Mouse (Mus musculus) heart, embryonic 16.5 days (tissue): ENCODE data around the gene Rbm20. TPM values are rescaled to one million over a fixed set of nuclear protein-coding genes. Genes with fewer than 3 reads are reported as not detected.
A peak's percentile ranks its signal among the peaks of the same experiment; 100 is the strongest.

Experiments
- ATAC-seq: fragments of 200-750 bp; cut with Nextera tagmentation; replicated peaks from 2 replicates; pipeline ENCODE4 v1.8.0; 2017; ENCODE audit warnings: moderate number of reproducible peaks; ENCODE audit not compliant: insufficient read depth, low FRiP score; ENCODE audit errors: extremely low read depth
- H3K27ac ChIP-seq: fragments of 300-500 bp; sonication (generic); 2 replicates; pipeline ENCODE4 v1.5.1; 2014; ENCODE audit warnings: mild to moderate bottlenecking, low read length, control low read depth, moderate library complexity
- H3K27me3 ChIP-seq: fragments of 300-500 bp; sonication (generic); 2 replicates; pipeline ENCODE4 v1.6.1; 2014; ENCODE audit warnings: low read length, mixed read lengths; ENCODE audit not compliant: control insufficient read depth, insufficient read depth
- H3K36me3 ChIP-seq: fragments of 300-500 bp; sonication (generic); 2 replicates; pipeline ENCODE4 v1.6.1; 2014; ENCODE audit not compliant: control insufficient read depth, insufficient read depth
- H3K4me1 ChIP-seq: fragments of 300-500 bp; sonication (generic); 2 replicates; pipeline ENCODE4 v1.6.1; 2014; ENCODE audit warnings: low read length, mixed read lengths; ENCODE audit not compliant: control insufficient read depth, insufficient read depth
- H3K4me2 ChIP-seq: fragments of 300-500 bp; sonication (generic); 2 replicates; pipeline ENCODE4 v1.6.1; 2014; ENCODE audit warnings: low read depth, mild to moderate bottlenecking, control low read depth, low read length
- H3K4me3 ChIP-seq: fragments of 300-500 bp; sonication (generic); 2 replicates; pipeline ENCODE4 v1.5.1; 2014; ENCODE audit warnings: mild to moderate bottlenecking, control low read depth, low read length
- H3K9ac ChIP-seq: fragments of 300-500 bp; sonication (generic); 2 replicates; pipeline ENCODE4 v1.6.1; 2014; ENCODE audit warnings: low read length, control low read depth
- H3K9me3 ChIP-seq: fragments of 300-500 bp; sonication (generic); replicated peaks from 2 replicates; pipeline ENCODE4 v1.6.1; 2016; ENCODE audit warnings: low read length; ENCODE audit not compliant: control insufficient read depth
- WGBS: fragments of 180-500 bp; shearing (Covaris S2); extraction: QIAGEN DNeasy Blood & Tissue Kit; methylation state at CpG from one replicate; pipeline ENCODE4 v1.1.7; 2014; 5-methylcytosine and 5-hydroxymethylcytosine counted together
- polyA plus RNA-seq: library from polyadenylated mRNA; unstranded; fragments of >200 nt; fragmentation: Nextera tagmentation; extraction: Ambion mirVana; gene quantifications from 2 replicates; pipeline ENCODE4 v1.2.1, GENCODE M21; 2015

Rbm20 gene
- polyA plus RNA-seq, 1 experiment from 2014 or later, result 48.1 TPM

- no peaks in the 10 kb centered on the region for H3K9me3 ChIP-seq
- ATAC-seq, result peak; percentile 49; the same call in 1 of the 2 replicates
- H3K4me3 ChIP-seq, result peak overlapping the region; percentile 47
- peak overlapping the region; percentile 59 for H3K27ac ChIP-seq
- WGBS, result 12% methylated on average over 27 of the region's 29 CpGs
- no peaks in the 10 kb centered on the region for H3K36me3 ChIP-seq
- peaks cover 43% of the 10 kb centered on the region for H3K4me1 ChIP-seq
- H3K27me3 ChIP-seq, result no peaks in the 10 kb centered on the region
- H3K4me2 ChIP-seq, result peak overlapping the region; percentile 70
- H3K9ac ChIP-seq, result peak overlapping the region; percentile 68
Observed at GRCm38 (mm10) chr19:53704895-53705823, 28.1 kb downstream of the Rbm20 start.

GRCm38 (mm10) chr19:53708401-53708800, 31.3 kb downstream of the Rbm20 start:
- ATAC-seq, result peak; percentile 39
- Histone ChIP-seq H3K9me3 (no peaks in the 10 kb centered on the region), H3K4me3 (no peak overlapping the region), H3K27me3 (no peaks in the 10 kb centered on the region), H3K36me3 (no peaks in the 10 kb centered on the region), H3K9ac (peak overlapping the region; percentile 19; the same call in 1 of the 2 replicates), H3K27ac (peak overlapping the region; percentile 83), H3K4me2 (peak overlapping the region; percentile 43), H3K4me1 (peaks cover 64% of the 10 kb centered on the region)
- 24% methylated on average over 11 of the region's 11 CpGs for WGBS

GRCm38 (mm10) chr19:53710861-53711260, 33.8 kb downstream of the Rbm20 start:
- Histone ChIP-seq H3K4me2 (peak overlapping the region; percentile 0; the same call in 1 of the 2 replicates), H3K27me3 (no peaks in the 10 kb centered on the region), H3K4me3 (no peak overlapping the region), H3K27ac (peak overlapping the region; percentile 95), H3K36me3 (peaks cover 3% of the 10 kb centered on the region; the same call in 1 of the 2 replicates), H3K4me1 (peaks cover 64% of the 10 kb centered on the region), H3K9ac (peak overlapping the region; percentile 0; the same call in 1 of the 2 replicates), H3K9me3 (peaks cover 5% of the 10 kb centered on the region; the same call in 1 of the 2 replicates)
- ATAC-seq, result peak; percentile 70
- 20% methylated on average over 4 of the region's 4 CpGs for WGBS

- H3K4me2 ChIP-seq, result peak overlapping the region; percentile 0; the same call in 1 of the 2 replicates
- no peak for ATAC-seq
- peak overlapping the region; percentile 56 for H3K9ac ChIP-seq
- H3K27ac ChIP-seq, result peak overlapping the region; percentile 95
- peaks cover 3% of the 10 kb centered on the region; the same call in 1 of the 2 replicates for H3K36me3 ChIP-seq
- peaks cover 64% of the 10 kb centered on the region for H3K4me1 ChIP-seq
- no peak overlapping the region for H3K4me3 ChIP-seq
- H3K27me3 ChIP-seq, result no peaks in the 10 kb centered on the region
- WGBS, result 16% methylated on average over 8 of the region's 8 CpGs
- H3K9me3 ChIP-seq, result peaks cover 5% of the 10 kb centered on the region; the same call in 1 of the 2 replicates
Observed at GRCm38 (mm10) chr19:53711261-53711890, 34.3 kb downstream of the Rbm20 start.

GRCm38 (mm10) chr19:53712297-53713025, 35.4 kb downstream of the Rbm20 start:
- no peak for ATAC-seq
- Histone ChIP-seq H3K4me3 (no peak overlapping the region), H3K9ac (peak overlapping the region; percentile 64; the same call in 1 of the 2 replicates), H3K4me1 (peaks cover 67% of the 10 kb centered on the region), H3K9me3 (peaks cover 5% of the 10 kb centered on the region; the same call in 1 of the 2 replicates), H3K27me3 (no peaks in the 10 kb centered on the region), H3K4me2 (peak overlapping the region; percentile 13), H3K36me3 (peaks cover 3% of the 10 kb centered on the region; the same call in 1 of the 2 replicates), H3K27ac (peak overlapping the region; percentile 95)
- 32% methylated on average over 7 of the region's 7 CpGs for WGBS

GRCm38 (mm10) chr19:53713364-53713763, 36.3 kb downstream of the Rbm20 start:
- Histone ChIP-seq H3K4me1 (peaks cover 68% of the 10 kb centered on the region), H3K9ac (no peak overlapping the region), H3K4me3 (no peak overlapping the region), H3K4me2 (peak overlapping the region; percentile 29), H3K36me3 (peaks cover 3% of the 10 kb centered on the region; the same call in 1 of the 2 replicates), H3K9me3 (peaks cover 5% of the 10 kb centered on the region; the same call in 1 of the 2 replicates), H3K27me3 (no peaks in the 10 kb centered on the region), H3K27ac (peak overlapping the region; percentile 95)
- no peak; the same call in 1 of the 2 replicates for ATAC-seq
- 23% methylated on average over 6 of the region's 6 CpGs for WGBS

GRCm38 (mm10) chr19:53716469-53716868, 39.4 kb downstream of the Rbm20 start:
- peaks cover 8% of the 10 kb centered on the region for H3K36me3 ChIP-seq
- peaks cover 10% of the 10 kb centered on the region; the same call in 1 of the 2 replicates for H3K9me3 ChIP-seq
- WGBS, result 32% methylated on average over 7 of the region's 7 CpGs
- peak; percentile 87 for ATAC-seq
- H3K4me3 ChIP-seq, result no peak overlapping the region
- H3K4me1 ChIP-seq, result peaks cover 58% of the 10 kb centered on the region
- no peaks in the 10 kb centered on the region for H3K27me3 ChIP-seq
- peak overlapping the region; percentile 25; the same call in 1 of the 2 replicates for H3K4me2 ChIP-seq
- H3K9ac ChIP-seq, result peak overlapping the region; percentile 35
- peak overlapping the region; percentile 93 for H3K27ac ChIP-seq

GRCm38 (mm10) chr19:53717364-53717763, 40.3 kb downstream of the Rbm20 start:
- 83% methylated on average over 9 of the region's 9 CpGs for WGBS
- peak overlapping the region; percentile 29; the same call in 1 of the 2 replicates for H3K9ac ChIP-seq
- no peak overlapping the region for H3K4me2 ChIP-seq
- peaks cover 49% of the 10 kb centered on the region for H3K4me1 ChIP-seq
- no peak for ATAC-seq
- no peak overlapping the region for H3K4me3 ChIP-seq
- peaks cover 9% of the 10 kb centered on the region for H3K36me3 ChIP-seq
- no peaks in the 10 kb centered on the region for H3K27me3 ChIP-seq
- H3K27ac ChIP-seq, result peak overlapping the region; percentile 90
- H3K9me3 ChIP-seq, result peaks cover 12% of the 10 kb centered on the region; the same call in 1 of the 2 replicates
